Mouse (Mus musculus): ENCODE data around the gene Isx. TPM values are rescaled to one million over a fixed set of nuclear protein-coding genes. Genes with fewer than 3 reads are reported as not detected.

The Isx gene
- polyA plus RNA-seq, 1 experiment from 2014 or later, result not detected

DNA sequence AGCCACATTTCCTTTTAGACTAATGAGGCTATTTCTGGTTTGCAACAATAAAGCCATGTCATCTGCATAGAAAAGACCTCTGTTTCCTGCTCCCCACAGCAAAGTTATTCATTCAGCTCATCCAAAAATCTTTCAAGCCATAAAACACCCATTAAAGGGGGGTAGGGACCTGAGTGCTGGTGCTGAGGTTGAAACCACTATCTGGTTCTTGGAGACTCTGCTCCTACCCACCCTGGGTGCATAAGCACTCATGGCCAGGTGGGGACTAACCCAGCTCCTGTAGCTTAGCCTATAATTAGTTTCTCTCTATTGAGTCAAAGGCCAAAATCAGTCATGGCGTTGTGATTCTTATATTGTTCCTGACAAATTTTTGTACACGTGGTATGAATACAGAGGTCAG is 10.4 kb upstream of the Isx start:
- no peaks in the 10 kb centered on the region for H3K27me3 ChIP-seq (ENCODE audit: insufficient read depth, low read length)
- H3K36me3 ChIP-seq (replicated peaks; ENCODE audit: insufficient read depth, low read length), result no peaks in the 10 kb centered on the region
- no peak for TF ChIP-seq EP300 (IDR thresholded peaks at IDR 0.05; ENCODE audit: low read depth)
- no peak for TF ChIP-seq CTCF (IDR thresholded peaks at IDR 0.05; ENCODE audit: low read depth)
- H3K9ac ChIP-seq (replicated peaks), result no peak overlapping the region
- H3K4me1 ChIP-seq (ENCODE audit: insufficient read depth), result no peaks in the 10 kb centered on the region
- 80% methylated on average over 2 of the region's 2 CpGs for WGBS (ENCODE audit: insufficient replicate concordance)
- ATAC-seq (no peak), DNase-seq (no peak)
- no peak overlapping the region for H3K4me3 ChIP-seq (ENCODE audit: low read depth, low read length)
- no peaks in the 10 kb centered on the region for H3K9me3 ChIP-seq (ENCODE audit: low read length)
- H3K4me2 ChIP-seq (ENCODE audit: low read depth, low read length), result no peak overlapping the region
- H3K27ac ChIP-seq (ENCODE audit: low read depth), result no peak overlapping the region

- no peak for ATAC-seq
- Histone ChIP-seq H3K9ac (replicated peaks) (no peak overlapping the region), H3K4me3 (ENCODE audit: low read depth, low read length) (no peak overlapping the region), H3K4me2 (ENCODE audit: low read depth, low read length) (no peak overlapping the region), H3K36me3 (replicated peaks; ENCODE audit: insufficient read depth, low read length) (no peaks in the 10 kb centered on the region), H3K27ac (ENCODE audit: low read depth) (no peak overlapping the region), H3K9me3 (ENCODE audit: low read length) (no peaks in the 10 kb centered on the region), H3K27me3 (ENCODE audit: insufficient read depth, low read length) (no peaks in the 10 kb centered on the region), H3K4me1 (ENCODE audit: insufficient read depth) (no peaks in the 10 kb centered on the region)
- DNase-seq, result no peak
- WGBS (ENCODE audit: insufficient replicate concordance), result 64% methylated on average over 4 of the region's 4 CpGs
- TF ChIP-seq EP300 (IDR thresholded peaks at IDR 0.05; ENCODE audit: low read depth), result no peak
- TF ChIP-seq CTCF (IDR thresholded peaks at IDR 0.05; ENCODE audit: low read depth), result no peak
Observed at GRCm38 (mm10) chr8:74870346-74870949, 2.5 kb upstream of the Isx start.

- H3K27ac ChIP-seq (ENCODE audit: low read depth), result no peak overlapping the region
- H3K4me2 ChIP-seq (ENCODE audit: low read depth, low read length), result no peak overlapping the region
- DNase-seq (no peak), ATAC-seq (no peak)
- H3K4me1 ChIP-seq (ENCODE audit: insufficient read depth), result no peaks in the 10 kb centered on the region
- no peak overlapping the region for H3K4me3 ChIP-seq (ENCODE audit: low read depth, low read length)
- WGBS (ENCODE audit: insufficient replicate concordance), result 30% methylated on average over 4 of the region's 4 CpGs
- no peaks in the 10 kb centered on the region for H3K27me3 ChIP-seq (ENCODE audit: insufficient read depth, low read length)
- H3K9ac ChIP-seq (replicated peaks), result no peak overlapping the region
- no peaks in the 10 kb centered on the region for H3K9me3 ChIP-seq (ENCODE audit: low read length)
- H3K36me3 ChIP-seq (replicated peaks; ENCODE audit: insufficient read depth, low read length), result no peaks in the 10 kb centered on the region
- TF ChIP-seq CTCF (IDR thresholded peaks at IDR 0.05; ENCODE audit: low read depth) (no peak), EP300 (IDR thresholded peaks at IDR 0.05; ENCODE audit: low read depth) (no peak)
Observed at GRCm38 (mm10) chr8:74871686-74872085, 1.3 kb upstream of the Isx start.

DNA sequence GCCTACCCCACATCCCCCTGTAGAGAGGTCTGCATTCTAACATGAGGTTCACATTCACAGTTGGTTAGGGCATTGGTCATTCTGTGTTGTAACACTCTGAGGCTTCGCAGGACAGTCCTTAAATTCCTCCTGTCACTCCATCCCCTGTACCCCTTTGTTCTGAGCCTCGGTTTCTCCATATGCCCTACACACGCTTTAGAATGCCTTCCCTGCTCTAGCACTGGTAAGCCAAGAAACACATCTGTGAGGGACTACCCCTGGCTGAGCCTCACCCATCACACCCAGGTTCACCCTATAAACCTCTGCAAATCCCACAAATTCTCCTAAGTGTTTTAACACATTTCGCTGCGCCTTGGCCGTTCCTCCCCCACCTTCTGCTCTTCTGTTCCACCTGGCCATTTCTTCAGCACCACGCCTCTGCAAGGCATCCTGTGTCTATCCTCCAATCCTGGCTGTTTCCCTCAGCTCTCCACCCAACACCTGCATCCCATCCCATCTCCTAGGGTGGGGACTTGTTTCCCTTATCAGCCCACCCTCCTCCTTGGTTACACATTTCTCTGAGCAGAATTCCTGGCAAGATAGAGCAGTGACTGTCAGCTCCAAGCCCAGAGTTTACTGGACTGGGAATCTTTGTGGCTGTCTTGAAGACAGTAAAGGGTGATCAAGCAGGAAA is 686 bp upstream of the Isx start:
- Histone ChIP-seq H3K36me3 (replicated peaks; ENCODE audit: insufficient read depth, low read length) (no peaks in the 10 kb centered on the region), H3K4me2 (ENCODE audit: low read depth, low read length) (no peak overlapping the region), H3K4me3 (ENCODE audit: low read depth, low read length) (no peak overlapping the region), H3K9me3 (ENCODE audit: low read length) (no peaks in the 10 kb centered on the region), H3K27me3 (ENCODE audit: insufficient read depth, low read length) (no peaks in the 10 kb centered on the region), H3K27ac (ENCODE audit: low read depth) (no peak overlapping the region), H3K9ac (replicated peaks) (no peak overlapping the region), H3K4me1 (ENCODE audit: insufficient read depth) (no peaks in the 10 kb centered on the region)
- TF ChIP-seq EP300 (IDR thresholded peaks at IDR 0.05; ENCODE audit: low read depth) (no peak), CTCF (IDR thresholded peaks at IDR 0.05; ENCODE audit: low read depth) (no peak)
- WGBS (ENCODE audit: insufficient replicate concordance), result 69% methylated on average over 7 of the region's 7 CpGs
- ATAC-seq (no peak), DNase-seq (no peak)

GRCm38 (mm10) chr8:74874565-74874964 is 1.6 kb downstream of the Isx start:
- TF ChIP-seq EP300 (IDR thresholded peaks at IDR 0.05; ENCODE audit: low read depth), result no peak
- TF ChIP-seq CTCF (IDR thresholded peaks at IDR 0.05; ENCODE audit: low read depth), result no peak
- Histone ChIP-seq H3K4me2 (ENCODE audit: low read depth, low read length) (no peak overlapping the region), H3K36me3 (replicated peaks; ENCODE audit: insufficient read depth, low read length) (no peaks in the 10 kb centered on the region), H3K9ac (replicated peaks) (no peak overlapping the region), H3K27me3 (ENCODE audit: insufficient read depth, low read length) (no peaks in the 10 kb centered on the region), H3K27ac (ENCODE audit: low read depth) (no peak overlapping the region), H3K4me1 (ENCODE audit: insufficient read depth) (no peaks in the 10 kb centered on the region), H3K9me3 (ENCODE audit: low read length) (no peaks in the 10 kb centered on the region), H3K4me3 (ENCODE audit: low read depth, low read length) (no peak overlapping the region)
- 46% methylated on average over 2 of the region's 2 CpGs for WGBS (ENCODE audit: insufficient replicate concordance)
- DNase-seq (no peak), ATAC-seq (no peak)

GRCm38 (mm10) chr8:74878637-74879036 is 5.7 kb downstream of the Isx start:
- no peak for DNase-seq
- Histone ChIP-seq H3K4me2 (ENCODE audit: low read depth, low read length) (no peak overlapping the region), H3K4me1 (ENCODE audit: insufficient read depth) (no peaks in the 10 kb centered on the region), H3K9me3 (ENCODE audit: low read length) (no peaks in the 10 kb centered on the region), H3K36me3 (replicated peaks; ENCODE audit: insufficient read depth, low read length) (no peaks in the 10 kb centered on the region), H3K27me3 (ENCODE audit: insufficient read depth, low read length) (no peaks in the 10 kb centered on the region), H3K9ac (replicated peaks) (no peak overlapping the region), H3K4me3 (ENCODE audit: low read depth, low read length) (no peak overlapping the region), H3K27ac (ENCODE audit: low read depth) (no peak overlapping the region)
- no peak for ATAC-seq
- WGBS (ENCODE audit: insufficient replicate concordance), result 76% methylated on average over 3 of the region's 3 CpGs
- no peak for TF ChIP-seq CTCF (IDR thresholded peaks at IDR 0.05; ENCODE audit: low read depth)
- no peak for TF ChIP-seq EP300 (IDR thresholded peaks at IDR 0.05; ENCODE audit: low read depth)

Measured in liver, postnatal 0 days (tissue).